Comparison of ENCODE assay signal across 17 mouse cellular contexts in genomic region chr8:108070438-108070837, GRCm38 (mm10).
"Had no signal": no experiment of that assay in that cellular context is flagged by ENCODE, and none has a peak within 500 bp of the region (broad histone marks: within the 10 kb centered on the region; RNA-seq: fewer than 3 reads in every experiment).

No protein-coding gene starts in this region.

- H3K4me3 ChIP-seq: kidney, embryonic 15.5 days; left cerebral cortex, adult 2 months; liver, embryonic 13.5 days; neural tube, embryonic 12.5 days; neural tube, embryonic 15.5 days; stomach, embryonic 15.5 days had no signal

- H3K36me3 ChIP-seq: kidney, embryonic 15.5 days; liver, embryonic 13.5 days; neural tube, embryonic 12.5 days; neural tube, embryonic 15.5 days; stomach, embryonic 15.5 days had no signal

- H3K4me2 ChIP-seq: kidney, embryonic 15.5 days; liver, embryonic 13.5 days; lung, embryonic 14.5 days; neural tube, embryonic 12.5 days; neural tube, embryonic 15.5 days; stomach, embryonic 15.5 days had no signal

- ATAC-seq: lung, postnatal 0 days had no signal

- H3K9me3 ChIP-seq: kidney, embryonic 15.5 days; liver, embryonic 13.5 days; neural tube, embryonic 12.5 days; neural tube, embryonic 15.5 days; stomach, embryonic 15.5 days had no signal

- H3K4me1 ChIP-seq: liver, embryonic 13.5 days; neural tube, embryonic 12.5 days; neural tube, embryonic 15.5 days; stomach, embryonic 15.5 days had no signal

- DNase-seq: kidney, adult 11 months; kidney, adult 8-10 months; kidney, postnatal 10 days; kidney, postnatal 36 days; layer of hippocampus, postnatal 36 days; liver, embryonic 13.5 days; lung, embryonic 14.5 days; right cerebral cortex, postnatal 25 days; spleen, adult 18-20 months; thymus, postnatal 25 days had no signal

- H3K9ac ChIP-seq: kidney, embryonic 15.5 days; liver, embryonic 13.5 days; lung, embryonic 14.5 days; neural tube, embryonic 12.5 days; neural tube, embryonic 15.5 days; stomach, embryonic 15.5 days had no signal

- H3K27ac ChIP-seq: kidney, embryonic 15.5 days; left cerebral cortex, adult 2 months; liver, embryonic 13.5 days; macrophage; neural tube, embryonic 12.5 days; neural tube, embryonic 15.5 days; stomach, embryonic 15.5 days had no signal

- H3K27me3 ChIP-seq: liver, embryonic 13.5 days; neural tube, embryonic 12.5 days; neural tube, embryonic 15.5 days; stomach, embryonic 15.5 days had no signal
